Mouse (Mus musculus) intestine, postnatal 0 days (tissue): Measurements from ENCODE around the gene Lgals7. TPM values are rescaled to one million over a fixed set of nuclear protein-coding genes. Genes with fewer than 3 reads are reported as not detected.

ENCODE experiments used
- ATAC-seq: fragments of 200-750 bp; cut with Nextera tagmentation; 2 replicates; pipeline ENCODE4 v1.8.0; 2017; ENCODE audit warnings: mild to moderate bottlenecking, moderate TSS enrichment, moderate library complexity
- H3K27ac ChIP-seq: fragments of 300-500 bp; sonication (generic); 2 replicates; pipeline ENCODE4 v1.5.1; 2014; ENCODE audit warnings: mild to moderate bottlenecking, low read depth, low read length, moderate library complexity
- H3K27me3 ChIP-seq: fragments of 300-500 bp; sonication (generic); replicated peaks from 2 replicates; pipeline ENCODE4 v1.6.1; 2014; ENCODE audit warnings: low read length, mixed read lengths; ENCODE audit not compliant: control insufficient read depth, insufficient read depth
- H3K36me3 ChIP-seq: fragments of 300-500 bp; sonication (generic); 2 replicates; pipeline ENCODE4 v1.6.1; 2014; ENCODE audit warnings: mild to moderate bottlenecking, moderate library complexity; ENCODE audit not compliant: control insufficient read depth, insufficient read depth
- H3K4me1 ChIP-seq: fragments of 300-500 bp; sonication (generic); replicated peaks from 2 replicates; pipeline ENCODE4 v1.6.1; 2014; ENCODE audit warnings: antibody characterized with exemption, low read length, mixed read lengths; ENCODE audit not compliant: control insufficient read depth, insufficient read depth
- H3K4me2 ChIP-seq: fragments of 300-500 bp; sonication (generic); replicated peaks from 2 replicates; pipeline ENCODE4 v1.6.1; 2014; ENCODE audit warnings: low read depth, mild to moderate bottlenecking, moderate library complexity
- H3K4me3 ChIP-seq: fragments of 300-500 bp; sonication (generic); 2 replicates; pipeline ENCODE4 v1.5.1; 2014; ENCODE audit warnings: low read depth, low read length
- H3K9ac ChIP-seq: fragments of 300-500 bp; sonication (generic); 2 replicates; pipeline ENCODE4 v1.6.1; 2014; ENCODE audit warnings: mild to moderate bottlenecking, low read depth, low read length
- H3K9me3 ChIP-seq: fragments of 300-500 bp; sonication (generic); 2 replicates; pipeline ENCODE4 v1.6.1; 2016; ENCODE audit warnings: mixed run types; ENCODE audit not compliant: control insufficient read depth
- CTCF ChIP-seq: sonication (generic); IDR thresholded peaks from 2 replicates; pipeline ENCODE4 v1.5.1; 2016; ENCODE audit warnings: low read depth, mild to moderate bottlenecking, control low read depth, antibody characterized with exemption, moderate library complexity
- WGBS: fragments of 180-500 bp; shearing (Covaris S2); extraction: QIAGEN DNeasy Blood & Tissue Kit; methylation state at CpG from one replicate; pipeline ENCODE4 v1.1.7; 2014; 5-methylcytosine and 5-hydroxymethylcytosine counted together
- polyA plus RNA-seq: library from polyadenylated mRNA; unstranded; fragments of >200 nt; fragmentation: Nextera tagmentation; extraction: Ambion mirVana; gene quantifications from 2 replicates; pipeline ENCODE4 v1.2.1, GENCODE M21; 2015

Lgals7 gene
- polyA plus RNA-seq = 1.0 and 2.0 TPM in 2 replicates

DNA sequence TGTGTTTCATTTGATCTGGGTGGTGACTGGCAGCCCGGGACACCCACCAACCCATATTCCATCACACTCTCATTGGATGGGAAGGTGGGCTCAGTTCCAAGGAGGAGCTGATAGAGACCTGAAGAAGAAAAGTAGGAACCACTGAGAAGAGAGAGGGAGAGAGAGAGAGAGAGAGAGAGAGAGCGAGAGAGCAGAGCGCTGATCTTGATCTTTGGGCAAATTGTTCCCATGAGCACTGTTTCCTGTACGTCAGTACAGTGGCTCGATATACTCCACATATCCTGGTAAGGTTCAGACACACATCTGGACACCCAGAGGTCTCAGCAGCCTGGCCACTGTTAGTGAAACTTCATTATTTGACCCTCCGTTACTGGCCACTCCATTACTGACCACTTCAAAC is at the start of gene Lgals7:
Gene Lgals7, plus strand, starts transcription at position 314 of the 400 bp plus-strand sequence.
- TF ChIP-seq CTCF = no peak
- WGBS = 83% methylated on average over 6 of the region's 6 CpGs
- no peaks in the 10 kb centered on the region for H3K36me3 ChIP-seq
- no peak within 1 kb of the TSS for H3K4me3 ChIP-seq
- no peak for ATAC-seq
- no peak within 1 kb of the TSS for H3K9ac ChIP-seq
- 0 out of 2 replicates have a peak, but pooled peaks cover 2% of the 10 kb centered on the region for H3K4me1 ChIP-seq
- H3K27ac ChIP-seq = no peak within 1 kb of the TSS
- H3K27me3 ChIP-seq = no peaks in the 10 kb centered on the region
- no peaks in the 10 kb centered on the region for H3K9me3 ChIP-seq
- H3K4me2 ChIP-seq = no peak within 1 kb of the TSS

DNA sequence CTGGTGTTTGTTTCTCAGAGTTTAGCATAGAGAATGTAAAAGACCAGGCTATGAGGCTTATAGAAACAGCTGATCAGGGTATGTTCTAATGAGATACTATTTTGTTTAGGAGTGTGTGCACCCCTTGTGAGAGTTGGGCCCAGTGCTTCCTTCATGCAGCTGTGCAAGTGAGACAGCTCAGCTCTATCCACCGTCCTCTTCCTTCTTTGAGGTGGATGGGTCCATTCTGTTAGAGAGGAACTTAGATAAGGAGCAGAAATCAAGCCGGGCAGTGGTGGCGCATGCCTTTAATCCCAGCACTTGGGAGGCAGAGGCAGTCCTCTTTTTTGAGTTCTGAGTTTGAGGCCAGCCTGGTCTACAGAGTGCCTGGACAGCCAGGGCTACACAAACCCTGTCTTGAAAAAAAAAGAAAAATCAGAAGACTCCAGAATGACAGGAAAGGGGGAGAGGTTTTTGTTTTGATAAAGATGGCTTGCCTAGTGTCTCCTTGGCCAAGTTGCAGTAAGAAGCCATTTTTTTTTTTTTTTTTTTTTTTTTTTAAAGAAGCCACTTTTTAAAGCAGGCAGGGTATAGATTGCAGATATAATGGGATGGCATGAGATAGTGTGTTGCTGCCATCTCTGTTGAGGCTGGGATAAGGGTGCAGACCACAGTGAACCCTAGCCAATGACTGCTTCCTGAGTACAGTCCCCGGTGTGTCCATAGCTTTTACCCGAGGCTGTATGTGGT is 49.2 kb upstream of the Lgals7 start:
- WGBS = 47% methylated on average over 5 of the region's 5 CpGs
- H3K36me3 ChIP-seq = peaks cover 64% of the 10 kb centered on the region
- peaks cover 5% of the 10 kb centered on the region; the same call in 1 of the 2 replicates for H3K4me1 ChIP-seq
- ATAC-seq = no peak
- H3K27ac ChIP-seq = 0 out of 2 replicates have a peak overlapping the region, but pooled peaks have one; percentile 16
- no peaks in the 10 kb centered on the region for H3K27me3 ChIP-seq
- H3K4me2 ChIP-seq = no peak overlapping the region; the same call in 1 of the 2 replicates
- no peaks in the 10 kb centered on the region for H3K9me3 ChIP-seq
- H3K4me3 ChIP-seq = 0 out of 2 replicates have a peak overlapping the region, but pooled peaks have one; percentile 3
- no peak for TF ChIP-seq CTCF
- H3K9ac ChIP-seq = no peak overlapping the region

DNA sequence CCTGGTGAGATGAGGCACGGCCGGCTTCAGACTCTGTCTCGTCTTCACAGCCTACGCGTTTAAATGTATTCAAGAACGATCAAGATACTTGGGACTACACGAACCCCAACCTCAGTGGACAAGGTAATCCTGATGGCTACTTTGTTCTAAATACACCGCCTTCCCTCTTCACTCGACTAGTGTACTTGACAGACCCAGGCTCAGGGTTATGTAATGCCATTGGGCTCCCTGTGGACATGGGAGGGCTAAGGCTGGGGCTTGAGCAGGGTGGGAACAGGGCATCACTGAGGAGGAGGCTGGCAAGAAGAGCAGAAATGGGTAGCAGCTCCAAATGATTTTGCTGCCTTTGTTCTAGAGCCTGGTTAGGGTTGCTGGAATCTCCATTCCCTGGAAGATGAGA is 48.4 kb upstream of the Lgals7 start:
- TF ChIP-seq CTCF = no peak
- no peaks in the 10 kb centered on the region for H3K9me3 ChIP-seq
- no peak overlapping the region for H3K9ac ChIP-seq
- peaks cover 72% of the 10 kb centered on the region for H3K36me3 ChIP-seq
- H3K27me3 ChIP-seq = no peaks in the 10 kb centered on the region
- no peak for ATAC-seq
- H3K4me3 ChIP-seq = no peak overlapping the region
- WGBS = 86% methylated on average over 9 of the region's 9 CpGs
- 0 out of 2 replicates have a peak overlapping the region, but pooled peaks have one; percentile 16 for H3K27ac ChIP-seq
- H3K4me2 ChIP-seq = no peak overlapping the region
- peaks cover 5% of the 10 kb centered on the region; the same call in 1 of the 2 replicates for H3K4me1 ChIP-seq

DNA sequence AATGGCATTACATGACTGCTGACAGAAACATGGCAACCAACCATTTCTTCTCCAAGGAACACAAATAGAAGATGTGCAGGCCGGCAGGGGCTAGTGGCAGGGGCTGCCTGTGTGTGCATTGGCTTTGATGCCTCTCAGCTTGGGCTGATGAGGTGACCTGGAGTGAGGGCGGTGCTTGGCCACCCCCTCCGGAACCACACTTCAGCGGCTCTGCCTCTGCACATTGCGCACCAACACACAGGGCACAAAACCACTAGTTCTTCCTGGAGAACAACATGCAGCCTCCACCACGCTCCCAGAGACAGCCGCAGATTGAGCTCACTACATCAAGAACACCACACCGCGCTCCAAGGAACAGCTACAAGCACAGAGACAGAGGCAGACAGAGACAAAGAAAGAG is 47.5 kb upstream of the Lgals7 start:
- WGBS = 79% methylated on average over 9 of the region's 9 CpGs
- peaks cover 82% of the 10 kb centered on the region for H3K36me3 ChIP-seq
- H3K9me3 ChIP-seq = no peaks in the 10 kb centered on the region
- H3K4me3 ChIP-seq = no peak overlapping the region
- H3K4me1 ChIP-seq = peaks cover 5% of the 10 kb centered on the region; the same call in 1 of the 2 replicates
- no peaks in the 10 kb centered on the region for H3K27me3 ChIP-seq
- no peak for TF ChIP-seq CTCF
- H3K27ac ChIP-seq = peak overlapping the region; percentile 35; the same call in 1 of the 2 replicates
- no peak for ATAC-seq
- no peak overlapping the region for H3K9ac ChIP-seq
- H3K4me2 ChIP-seq = no peak overlapping the region

DNA sequence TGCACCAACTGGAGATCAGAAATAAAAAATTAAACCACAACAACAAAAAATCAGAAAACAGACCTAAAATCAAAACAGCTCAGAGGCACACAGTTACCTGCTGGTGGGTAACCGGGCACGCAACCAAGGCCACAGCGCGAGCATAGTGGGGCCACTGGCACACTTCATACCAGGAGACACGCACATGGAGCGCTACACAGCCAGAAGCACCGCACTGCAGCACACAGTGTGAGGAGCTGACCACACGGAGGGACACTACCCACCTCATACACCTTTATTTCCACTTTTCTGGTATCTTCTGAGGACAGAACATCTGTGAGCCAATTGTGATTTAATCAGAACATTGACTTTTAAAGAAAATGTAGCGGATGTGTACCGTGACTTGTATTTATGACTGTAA is 46.7 kb upstream of the Lgals7 start:
- peaks cover 5% of the 10 kb centered on the region; the same call in 1 of the 2 replicates for H3K4me1 ChIP-seq
- TF ChIP-seq CTCF = no peak
- peak overlapping the region; percentile 35; the same call in 1 of the 2 replicates for H3K27ac ChIP-seq
- ATAC-seq = no peak
- no peak overlapping the region for H3K4me3 ChIP-seq
- H3K27me3 ChIP-seq = no peaks in the 10 kb centered on the region
- no peak overlapping the region for H3K9ac ChIP-seq
- H3K4me2 ChIP-seq = no peak overlapping the region
- peaks cover 89% of the 10 kb centered on the region for H3K36me3 ChIP-seq
- no peaks in the 10 kb centered on the region for H3K9me3 ChIP-seq
- 82% methylated on average over 10 of the region's 10 CpGs for WGBS

DNA sequence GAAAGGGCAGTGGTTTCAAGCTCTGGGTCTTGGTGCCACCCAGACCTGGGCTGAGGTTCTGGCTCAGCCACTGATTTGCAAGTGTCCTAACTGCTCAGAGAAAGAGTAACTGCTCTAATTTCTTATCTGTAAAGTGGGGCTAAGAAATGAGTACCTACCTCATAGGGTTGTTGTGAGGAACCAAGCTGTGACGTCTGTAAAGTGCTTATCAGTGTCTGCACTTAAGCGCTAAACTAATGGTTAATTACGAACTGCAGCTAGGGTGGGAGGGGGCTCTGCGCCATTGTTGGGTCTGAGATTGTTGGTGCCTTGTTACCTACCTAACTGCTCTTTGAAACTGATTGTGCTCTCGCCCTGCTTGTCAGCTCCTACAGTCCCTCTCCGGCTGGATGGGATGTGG is 46.1 kb upstream of the Lgals7 start:
- H3K36me3 ChIP-seq = peaks cover 91% of the 10 kb centered on the region
- no peak overlapping the region for H3K4me2 ChIP-seq
- H3K9me3 ChIP-seq = no peaks in the 10 kb centered on the region
- no peak overlapping the region for H3K4me3 ChIP-seq
- H3K4me1 ChIP-seq = peaks cover 5% of the 10 kb centered on the region; the same call in 1 of the 2 replicates
- H3K9ac ChIP-seq = no peak overlapping the region
- WGBS = 49% methylated on average over 6 of the region's 6 CpGs
- H3K27me3 ChIP-seq = no peaks in the 10 kb centered on the region
- no peak for ATAC-seq
- TF ChIP-seq CTCF = no peak
- peak overlapping the region; percentile 57 for H3K27ac ChIP-seq
